Mouse (Mus musculus): ENCODE data around the gene Hspd1.
A peak's percentile ranks its signal among the peaks of the same experiment; 100 is the strongest.
"Not testable (repeated sequence)": the region's sequence is repeated elsewhere in the genome, so short reads cannot be mapped to it uniquely, and the experiment has no call there.

The Hspd1 gene

DNA sequence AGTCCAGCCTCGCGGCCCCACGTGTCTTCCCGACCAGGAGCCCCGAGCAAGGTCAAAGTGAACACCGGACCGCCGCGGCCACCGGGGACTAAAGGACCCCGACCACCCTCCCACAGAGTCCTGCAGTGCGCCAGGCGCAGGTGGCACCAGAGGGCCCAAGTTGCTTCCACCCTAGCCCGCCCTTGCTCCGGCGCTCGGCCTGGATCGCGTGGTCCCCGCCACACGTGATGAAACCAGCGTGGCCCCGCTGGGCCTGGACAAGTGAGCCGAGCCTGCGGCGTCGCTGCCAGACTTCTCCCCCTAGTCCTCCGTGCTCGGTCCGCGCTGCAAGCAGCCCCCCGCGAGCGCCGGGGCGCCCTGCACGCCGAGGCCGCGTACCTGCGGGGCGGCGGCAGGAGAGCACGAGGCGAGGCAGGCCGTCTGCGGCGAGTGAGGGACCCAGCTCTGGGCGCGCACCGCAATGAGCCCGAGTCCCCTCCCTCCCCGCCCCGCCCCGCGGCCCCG is 590 bp downstream of the Hspd1 start:
- no peak for DNase-seq (ENCODE audit: low spot score)

DNA sequence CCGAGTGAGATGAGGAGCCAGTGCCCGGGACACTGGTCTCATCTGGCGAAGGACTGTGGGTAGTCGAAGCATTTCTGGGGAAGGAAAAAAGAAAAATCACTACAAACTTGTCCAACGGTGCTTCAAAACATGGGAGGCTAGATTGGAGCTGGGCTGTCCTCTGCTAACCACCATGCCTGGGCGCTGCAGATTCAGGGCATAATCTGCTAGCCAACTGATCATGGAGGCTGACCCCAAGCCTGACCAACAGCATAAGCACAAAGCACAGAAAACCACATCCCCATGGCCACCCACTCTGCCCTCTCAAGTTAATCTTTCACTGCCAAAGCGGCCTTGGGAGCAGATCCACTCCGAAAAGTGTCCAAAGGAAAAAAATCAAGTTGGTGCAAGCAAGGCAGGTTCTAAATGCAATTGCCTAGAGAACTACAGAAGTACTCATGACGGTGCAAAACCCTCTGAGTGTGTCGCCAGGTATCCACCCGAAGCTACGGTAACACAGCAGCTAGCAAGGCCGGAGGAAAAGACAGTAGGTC is 1.1 kb downstream of the Hspd1 start:
- DNase-seq (ENCODE audit: low spot score), result no peak

DNA sequence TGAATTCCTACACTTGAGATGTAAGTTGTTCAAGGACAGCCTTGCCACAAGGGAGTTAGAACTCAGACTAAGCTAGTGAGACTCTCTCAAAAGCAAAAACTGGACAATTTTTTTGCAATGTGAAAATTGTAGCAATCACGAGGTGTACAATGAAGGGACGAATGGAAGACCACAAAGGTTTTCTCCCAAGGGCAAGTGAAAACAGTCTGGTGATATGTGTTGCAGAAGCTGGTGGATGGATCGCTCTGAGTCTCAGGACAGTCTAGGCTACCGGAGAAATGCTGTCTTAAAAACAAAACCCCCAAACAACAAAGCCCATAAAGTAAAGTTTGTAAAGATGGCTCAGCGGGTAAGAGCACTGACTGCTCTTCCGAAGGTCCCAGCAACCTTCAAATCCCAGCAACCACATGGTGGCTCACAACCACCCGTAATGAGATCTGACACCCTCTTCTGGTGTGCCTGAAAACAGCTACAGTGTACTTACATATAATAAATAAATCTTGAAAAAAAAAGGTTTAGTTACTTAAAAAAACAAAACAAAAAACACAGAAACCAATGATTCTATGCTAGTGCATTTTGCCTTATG is 2.2 kb downstream of the Hspd1 start:
- DNase-seq (ENCODE audit: low spot score), result no peak

DNA sequence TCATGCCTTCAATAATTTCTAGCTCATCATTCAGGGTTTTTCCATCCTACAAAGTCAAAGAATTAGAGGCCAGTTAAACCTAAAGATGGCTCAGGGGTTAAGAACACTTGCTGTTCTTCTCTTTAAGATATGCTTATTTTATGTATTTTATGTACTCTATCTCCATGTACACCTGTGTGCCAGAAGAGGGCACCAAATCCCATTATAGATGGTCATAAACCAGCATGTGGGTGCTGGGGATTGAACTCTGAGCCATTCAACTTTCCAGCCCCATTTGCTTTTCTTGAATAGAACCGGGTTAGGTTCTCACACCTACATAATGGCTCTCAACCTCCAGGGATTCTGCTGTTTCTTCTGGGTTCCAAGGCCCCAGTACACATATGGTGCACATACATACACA is 5.9 kb downstream of the Hspd1 start:
- no peak for DNase-seq (ENCODE audit: low spot score)

DNA sequence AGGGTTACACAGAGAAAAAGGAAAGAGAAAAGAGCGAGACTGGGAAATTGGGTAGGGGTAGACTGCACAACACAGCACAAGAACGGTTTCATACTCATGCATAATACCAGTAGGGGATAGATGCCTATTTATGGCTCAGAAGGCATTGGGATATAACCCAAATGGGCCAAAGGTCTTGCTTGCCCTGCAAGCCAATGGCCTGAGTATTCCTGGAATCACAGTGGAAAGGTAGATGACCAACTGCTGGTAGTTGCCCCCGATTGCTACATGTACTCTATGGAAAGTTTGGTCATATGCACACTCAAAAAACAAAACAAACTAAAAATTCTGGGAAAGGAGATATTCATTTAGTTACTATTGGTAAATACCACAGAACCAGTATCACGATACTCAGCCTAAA is 8.4 kb downstream of the Hspd1 start:
- DNase-seq (ENCODE audit: low spot score), result no peak

DNA sequence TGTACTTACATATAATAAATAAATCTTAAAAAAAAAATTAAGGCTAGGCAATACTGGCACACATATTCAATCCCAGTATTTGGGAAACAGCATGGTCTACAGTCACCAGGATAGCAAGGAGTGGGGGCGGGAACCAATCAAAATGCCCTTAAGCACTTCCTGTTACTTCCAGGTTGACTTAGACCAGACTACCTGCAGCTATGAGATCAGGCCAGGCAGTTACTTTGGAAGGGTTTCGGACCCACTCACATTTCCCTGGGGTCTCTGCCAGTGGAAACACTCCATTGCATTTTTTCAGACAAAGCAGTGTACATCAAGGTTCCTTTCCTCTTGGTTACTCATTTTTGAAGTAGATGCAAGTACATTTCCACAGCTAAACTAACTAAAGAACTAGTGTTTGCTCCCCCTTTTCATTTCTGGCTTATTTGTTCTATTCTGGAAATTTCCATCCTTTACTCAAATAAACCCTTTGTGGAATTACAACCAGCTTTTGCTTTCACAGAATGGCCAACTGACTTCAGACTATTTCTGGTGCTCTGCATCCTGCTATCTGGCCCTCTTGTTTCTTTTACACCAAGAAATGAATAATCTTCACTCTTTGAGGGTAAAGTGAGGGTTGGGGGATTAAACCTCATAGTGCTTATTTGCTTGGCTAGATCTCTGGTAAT is 11.1 kb downstream of the Hspd1 start:
- no peak for DNase-seq (ENCODE audit: low spot score)

DNA sequence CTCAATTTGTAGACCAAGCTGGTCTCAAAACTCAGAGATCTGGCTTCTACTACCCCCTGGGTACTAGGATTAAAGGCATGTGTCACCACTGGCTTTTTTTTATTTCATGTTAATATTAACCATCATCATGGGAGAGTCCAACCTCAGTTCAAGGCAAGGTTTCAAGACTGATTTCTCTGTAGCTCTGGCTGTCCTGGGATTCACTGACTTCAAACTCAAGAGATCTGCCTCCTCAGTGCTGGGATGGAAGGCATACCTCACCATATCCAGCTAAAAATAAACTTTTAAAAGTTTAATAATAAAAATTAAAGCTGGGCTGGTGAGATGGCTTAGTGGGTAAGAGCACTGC is 11.7 kb downstream of the Hspd1 start:
- DNase-seq (ENCODE audit: low spot score), result no peak

DNA sequence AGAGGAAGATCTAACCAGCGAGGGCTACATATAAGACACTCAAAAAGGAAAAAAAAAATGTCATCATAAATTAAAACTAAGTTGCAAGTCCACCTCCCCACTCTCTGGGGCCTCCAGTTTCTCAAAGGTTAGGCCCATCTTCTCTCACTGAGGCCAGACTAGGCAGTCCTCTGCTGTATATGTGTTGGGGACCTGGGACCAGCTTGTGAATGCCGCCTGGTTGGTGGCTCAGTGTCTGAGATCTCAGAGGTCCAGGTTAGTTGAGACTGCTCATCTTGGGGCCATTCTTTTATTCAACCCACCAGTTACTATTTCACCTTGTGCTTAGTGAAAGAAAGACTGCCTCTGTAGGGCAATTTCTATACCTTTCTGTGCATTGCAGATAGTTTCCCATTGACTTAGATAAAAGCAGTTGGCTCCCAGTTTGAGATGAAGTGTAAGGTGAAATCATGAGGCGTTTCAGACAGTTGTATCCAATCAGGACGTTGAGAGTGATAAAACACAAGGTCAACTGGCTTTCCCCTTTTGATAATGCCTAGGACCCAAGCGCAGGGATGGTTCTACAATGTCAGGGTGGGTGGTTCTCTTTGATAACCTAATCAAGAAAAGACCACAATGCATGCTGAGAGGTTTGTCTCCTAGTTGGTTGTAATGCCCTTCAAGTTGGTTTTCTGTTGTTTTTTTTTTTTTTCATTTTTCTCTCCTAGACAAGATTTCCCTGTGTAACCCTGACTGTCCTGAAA is 12.2 kb downstream of the Hspd1 start:
- DNase-seq (ENCODE audit: low spot score), result no peak

DNA sequence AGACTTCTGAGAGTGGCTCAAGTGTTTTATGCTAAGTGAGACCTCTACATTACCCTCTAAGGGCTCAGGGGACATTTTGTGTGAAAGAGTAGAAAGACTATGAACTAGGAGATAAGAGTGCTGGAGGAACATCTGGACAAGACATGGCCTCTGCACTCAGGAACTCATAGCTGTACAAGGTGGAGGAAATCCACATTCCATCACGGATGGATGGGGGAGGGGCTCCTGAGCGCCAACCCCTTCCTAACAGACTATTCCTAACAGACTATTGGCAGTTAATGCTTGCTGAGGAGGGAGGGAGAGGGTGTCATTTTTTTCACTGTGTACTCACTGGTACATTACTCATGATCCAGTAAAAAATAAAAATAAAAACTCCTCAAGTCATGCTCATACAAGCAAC is 13.3 kb downstream of the Hspd1 start:
- no peak for DNase-seq (ENCODE audit: low spot score)

DNA sequence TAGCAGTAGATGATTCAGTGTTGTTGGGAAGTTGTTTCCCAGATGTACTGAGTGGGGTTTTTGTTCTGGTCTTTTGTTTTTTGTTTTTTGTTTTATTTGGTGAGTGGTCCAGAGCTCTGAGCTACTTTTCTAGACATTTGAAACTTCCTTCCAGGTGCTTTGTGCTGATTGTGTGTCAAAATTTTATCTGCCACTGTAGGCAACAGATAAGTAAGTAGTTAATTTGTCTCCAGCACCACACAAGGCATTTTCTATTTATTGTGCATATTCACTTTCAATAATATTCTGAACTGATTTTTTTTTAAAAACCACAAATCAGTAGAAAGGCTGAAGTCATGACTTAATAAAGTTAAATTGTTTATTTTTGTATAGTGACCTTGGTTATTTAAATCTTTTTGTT is 15.7 kb downstream of the Hspd1 start:
- DNase-seq (ENCODE audit: low spot score), result not testable (repeated sequence)

DNA sequence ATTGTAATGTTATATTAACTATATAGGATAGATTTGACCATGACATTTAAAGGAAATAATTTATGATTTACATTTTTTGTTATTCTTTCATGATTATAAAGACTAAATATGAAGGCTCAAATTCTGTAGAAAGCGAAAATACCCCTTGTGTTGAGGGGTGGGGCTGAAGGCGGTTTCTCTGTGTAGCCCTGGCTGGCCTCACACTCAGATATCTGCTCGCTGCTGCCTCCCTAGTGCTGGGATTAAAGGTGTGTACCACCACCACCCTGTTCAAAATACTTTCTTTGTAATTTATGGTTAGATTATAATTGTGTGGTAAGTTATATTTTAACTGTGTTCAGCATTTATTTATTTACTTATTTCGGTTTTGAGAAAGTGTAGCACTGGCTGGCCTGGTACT is 26.3 kb downstream of the Hspd1 start:
- no peak for DNase-seq (ENCODE audit: low spot score)

DNA sequence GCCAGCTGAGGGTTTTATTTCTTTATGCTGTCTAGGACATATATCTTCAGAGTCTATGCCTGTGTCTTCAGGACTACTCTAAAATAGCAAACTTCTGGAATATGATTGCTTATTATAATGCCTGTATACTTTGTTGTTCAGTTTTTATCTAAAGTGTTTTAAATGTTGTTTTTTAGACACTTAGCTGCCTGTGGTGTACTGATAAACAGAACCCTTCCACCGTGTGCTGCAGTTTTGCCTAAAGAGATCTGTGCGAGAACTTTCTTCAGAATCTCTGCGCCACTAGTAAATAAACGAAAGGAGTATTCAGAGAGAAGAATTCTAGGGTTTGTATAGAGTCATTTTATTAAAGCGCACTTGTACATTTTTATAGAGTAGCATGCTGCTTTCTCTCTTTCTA is 26.9 kb downstream of the Hspd1 start:
- DNase-seq (ENCODE audit: low spot score), result no peak

DNA sequence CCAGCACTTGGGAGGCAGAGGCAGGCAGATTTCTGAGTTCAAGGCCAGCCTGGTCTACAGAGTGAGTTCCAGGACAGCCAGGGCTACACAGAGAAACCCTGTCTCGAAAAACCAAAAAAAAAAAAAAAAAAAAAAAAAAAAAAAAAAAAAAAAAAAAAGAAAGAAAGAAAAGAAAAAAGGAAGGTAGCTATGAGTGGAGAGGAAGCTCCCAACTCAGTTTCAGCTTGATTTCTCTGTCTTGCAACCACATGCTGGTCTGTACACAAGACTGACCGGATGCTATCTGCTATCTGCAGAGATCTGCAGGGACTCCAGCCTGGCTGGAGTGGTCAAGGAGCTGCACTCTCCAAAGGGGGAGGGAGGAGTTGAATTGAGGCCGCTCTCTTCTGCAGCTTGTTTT is 29.7 kb downstream of the Hspd1 start:
- not testable (repeated sequence) for DNase-seq (ENCODE audit: low spot score)

DNA sequence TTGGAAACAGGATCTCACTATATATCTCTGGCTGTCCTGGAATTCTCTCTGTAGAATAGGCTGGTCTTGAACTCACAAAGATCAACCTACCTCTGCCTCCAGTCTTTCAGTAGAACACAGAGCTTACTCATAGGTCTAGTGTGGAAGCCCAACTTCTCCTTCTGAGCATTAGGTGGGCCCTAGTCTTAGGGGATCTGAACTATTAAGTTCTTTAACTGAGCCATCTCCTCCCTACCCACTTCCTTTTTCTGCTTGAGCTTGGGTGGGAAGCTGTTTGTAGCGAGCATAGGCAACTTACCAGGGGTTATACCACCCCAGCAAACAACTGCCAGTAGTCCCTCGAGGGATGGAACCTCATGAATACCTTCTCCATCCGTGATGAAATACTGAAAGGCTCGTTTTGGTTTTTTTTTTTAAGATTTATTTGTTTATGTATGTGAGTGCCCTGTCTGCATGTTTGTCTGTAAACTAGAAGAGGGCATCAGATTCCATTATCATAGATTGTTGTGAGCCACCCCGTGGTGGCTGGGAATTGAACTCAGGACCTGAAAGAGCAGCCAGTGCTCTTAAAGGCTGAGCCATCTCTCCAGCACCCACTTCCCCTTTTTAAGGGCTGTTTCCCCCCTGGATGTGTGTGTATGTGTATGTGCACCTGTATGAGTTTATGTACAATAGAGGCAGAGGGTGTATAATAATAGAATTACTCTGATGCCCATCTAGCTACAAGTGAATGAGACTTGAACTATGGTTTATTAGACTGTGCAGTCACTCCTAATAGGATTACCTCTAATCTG is 32.5 kb downstream of the Hspd1 start:
- DNase-seq (ENCODE audit: low spot score), result no peak

DNA sequence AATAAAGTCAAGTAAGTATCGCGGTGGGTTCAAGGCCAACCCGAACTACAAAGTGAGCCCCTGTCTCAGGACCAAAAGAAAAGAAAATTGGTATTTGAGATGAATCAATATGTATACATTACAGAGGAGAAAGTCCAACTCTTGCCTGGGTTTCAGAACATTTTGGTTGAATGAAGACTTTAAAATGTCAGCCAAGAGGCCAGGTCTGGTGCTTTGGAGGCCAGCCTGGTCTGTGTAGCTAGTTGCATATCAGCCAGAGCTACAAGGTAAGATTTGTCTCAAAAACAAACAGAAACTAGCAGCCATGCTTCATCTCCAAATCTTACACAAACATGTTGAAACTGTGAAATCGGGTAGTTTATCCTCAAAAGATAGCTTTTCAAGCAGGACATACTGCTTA is 34.4 kb downstream of the Hspd1 start:
- DNase-seq (ENCODE audit: low spot score), result no peak

DNA sequence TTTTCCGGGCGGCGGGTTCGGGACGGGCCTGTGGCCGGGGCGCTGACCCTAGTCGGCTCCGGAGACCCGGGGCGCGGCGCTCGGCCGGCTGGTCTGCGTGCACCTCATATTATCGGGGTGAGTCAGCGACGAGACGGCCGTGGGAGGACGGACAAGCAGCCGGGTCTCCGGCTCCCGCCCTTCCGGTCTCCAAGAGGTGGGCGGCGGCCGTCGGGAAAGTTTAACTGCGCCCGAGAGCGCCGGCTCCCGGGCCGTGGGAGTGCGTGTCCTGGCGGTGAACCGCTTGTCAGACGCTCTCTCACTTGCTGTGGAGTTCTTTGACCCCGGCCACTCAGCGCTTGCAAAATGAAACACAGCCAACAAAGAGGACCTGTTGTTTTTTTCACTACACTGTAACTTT is 35.0 kb downstream of the Hspd1 start:
- peak; percentile 76 for DNase-seq (ENCODE audit: low spot score)

DNA sequence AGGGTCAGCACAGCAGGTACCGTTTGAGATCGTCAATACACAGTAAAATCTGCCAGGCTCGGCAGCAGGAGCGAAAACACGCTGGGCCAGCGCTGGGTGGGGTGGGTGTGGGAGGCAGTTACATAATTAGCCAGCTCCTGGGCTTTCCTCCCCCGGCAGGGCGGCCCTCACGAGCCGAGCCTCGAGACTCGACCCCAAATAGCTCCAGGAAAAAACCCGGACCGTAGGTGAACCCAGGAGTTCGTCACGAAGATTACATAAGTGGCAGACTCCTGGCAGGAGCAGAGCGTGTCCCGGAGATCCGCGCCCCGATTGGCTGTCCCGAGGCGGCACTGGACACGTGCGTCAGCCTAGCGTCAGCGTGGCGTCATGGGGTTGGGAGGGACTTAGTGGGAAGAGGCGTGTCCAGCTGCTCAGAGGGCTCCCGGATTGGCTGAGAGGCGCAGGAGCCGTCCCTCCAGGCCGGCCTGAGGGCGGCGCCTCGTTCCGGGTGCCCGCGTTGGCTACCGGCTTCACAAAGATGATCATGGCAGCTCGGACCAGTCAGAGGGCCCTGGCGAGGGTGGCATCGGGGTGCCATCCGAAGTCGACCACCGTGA is 35.6 kb downstream of the Hspd1 start, which contains the start of gene Coq10b:
Gene Coq10b (plus strand): TSS at position 416 of the 599 bp plus-strand sequence.
- DNase-seq (ENCODE audit: low spot score), result peak; percentile 99

DNA sequence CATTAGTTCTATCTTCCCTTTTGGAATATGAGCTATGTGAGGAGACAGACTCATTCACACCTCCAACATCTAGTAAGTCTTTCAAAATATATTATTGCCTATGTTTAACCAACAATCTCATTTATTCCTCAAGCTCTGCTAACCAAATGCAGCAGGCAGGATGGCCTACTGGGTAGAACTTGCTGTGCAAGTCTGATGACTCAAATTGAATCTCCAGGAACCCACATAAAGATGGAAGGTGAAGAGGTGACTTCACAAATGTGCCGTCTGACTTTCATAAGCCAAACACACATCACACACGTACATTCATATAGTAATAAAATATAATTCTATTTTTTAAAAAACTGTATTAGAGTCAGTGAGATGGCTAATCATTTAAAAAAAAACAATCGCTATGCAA is 36.4 kb downstream of the Hspd1 start:
- DNase-seq (ENCODE audit: low spot score), result no peak

DNA sequence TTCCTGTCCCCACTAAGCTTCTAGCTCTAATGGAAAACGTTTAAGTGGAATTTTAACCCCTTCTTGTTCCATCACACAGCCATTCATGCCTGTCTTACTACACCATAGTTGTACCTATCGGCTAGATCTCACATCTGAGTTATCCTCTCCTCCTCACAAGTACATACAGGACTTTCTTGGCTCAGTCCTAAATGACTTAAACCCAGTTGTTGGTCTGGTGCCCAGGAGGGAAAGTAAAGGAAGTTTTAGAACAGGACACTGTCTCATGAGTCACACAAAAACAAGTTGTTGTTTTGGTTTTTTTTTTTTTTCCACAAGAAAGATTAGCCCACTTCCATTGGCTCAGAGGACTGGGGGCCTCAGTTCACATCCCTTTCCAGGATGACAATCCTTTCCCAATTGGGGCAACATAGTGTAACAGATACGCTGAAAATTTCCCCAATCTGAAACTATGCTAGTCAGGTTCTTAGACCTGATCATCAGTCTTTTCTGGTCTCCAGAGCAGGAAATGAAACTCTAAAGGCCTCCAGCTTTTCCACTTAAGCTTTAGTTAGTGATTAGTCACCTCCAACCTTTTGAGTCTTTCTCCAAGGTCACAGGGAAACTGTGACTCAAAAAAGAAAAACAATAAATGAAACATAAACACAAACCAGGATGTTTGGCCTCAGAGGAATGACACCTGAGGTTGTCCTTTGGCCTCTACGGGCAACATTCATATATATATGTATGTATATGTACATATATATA is 39.0 kb downstream of the Hspd1 start:
- DNase-seq (ENCODE audit: low spot score), result no peak

DNA sequence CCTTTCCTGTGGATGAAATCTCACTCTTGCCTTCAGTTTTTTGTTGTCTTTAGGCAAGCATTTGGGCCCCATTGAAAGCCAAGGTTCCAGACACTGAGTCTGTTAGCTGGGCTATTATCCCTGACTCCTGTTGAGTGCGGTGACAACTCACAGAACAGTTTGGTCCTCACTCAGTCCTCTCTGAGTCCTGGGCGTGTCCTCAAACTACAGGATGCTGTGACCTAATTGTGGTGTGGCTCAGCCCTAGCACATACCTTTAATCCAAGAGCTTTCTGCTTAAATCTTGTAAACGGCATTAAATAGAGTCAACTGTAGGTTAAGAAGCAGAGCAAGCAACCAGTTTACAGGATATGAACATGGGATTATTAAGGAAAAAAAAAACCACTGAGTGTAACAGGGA is 44.9 kb downstream of the Hspd1 start:
- DNase-seq (ENCODE audit: low spot score), result no peak

DNA sequence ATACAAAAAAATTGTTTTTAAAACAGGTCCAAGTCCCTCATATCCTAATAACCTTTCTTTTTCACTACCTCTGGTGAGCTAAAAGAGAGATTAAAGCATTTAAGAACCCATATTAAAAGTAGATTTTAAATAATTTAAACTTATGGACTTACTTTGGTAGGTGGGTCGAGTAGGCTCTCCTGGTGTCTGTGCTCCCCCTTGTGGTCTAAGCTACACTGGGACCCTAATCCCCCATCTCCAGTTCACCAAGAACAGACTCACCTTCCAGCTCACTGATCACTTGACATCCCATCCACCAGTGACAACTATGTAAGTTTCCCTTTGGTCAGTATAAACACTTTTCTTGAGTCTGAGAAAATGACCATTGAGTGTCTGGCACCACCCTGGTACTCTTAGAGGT is 45.8 kb downstream of the Hspd1 start:
- no peak for DNase-seq (ENCODE audit: low spot score)

Data from ovary, postnatal 36 days (tissue).